Mouse (Mus musculus) bone marrow, adult 2 months (tissue): ENCODE data around the gene Zbtb8b.

ENCODE experiments used
- CTCF ChIP-seq: fragments of 200-500 bp; IDR thresholded peaks from 2 replicates; pipeline ENCODE4 v1.5.1; 2011; ENCODE audit warnings: low read length, control low read depth; ENCODE audit not compliant: control insufficient read depth, insufficient read depth
- POLR2A ChIP-seq: fragments of 200-500 bp; IDR thresholded peaks from 2 replicates; pipeline ENCODE4 v1.6.1; 2011; ENCODE audit warnings: low read depth, mild to moderate bottlenecking, control low read depth, low read length, borderline replicate concordance; ENCODE audit not compliant: control insufficient read depth

DNA sequence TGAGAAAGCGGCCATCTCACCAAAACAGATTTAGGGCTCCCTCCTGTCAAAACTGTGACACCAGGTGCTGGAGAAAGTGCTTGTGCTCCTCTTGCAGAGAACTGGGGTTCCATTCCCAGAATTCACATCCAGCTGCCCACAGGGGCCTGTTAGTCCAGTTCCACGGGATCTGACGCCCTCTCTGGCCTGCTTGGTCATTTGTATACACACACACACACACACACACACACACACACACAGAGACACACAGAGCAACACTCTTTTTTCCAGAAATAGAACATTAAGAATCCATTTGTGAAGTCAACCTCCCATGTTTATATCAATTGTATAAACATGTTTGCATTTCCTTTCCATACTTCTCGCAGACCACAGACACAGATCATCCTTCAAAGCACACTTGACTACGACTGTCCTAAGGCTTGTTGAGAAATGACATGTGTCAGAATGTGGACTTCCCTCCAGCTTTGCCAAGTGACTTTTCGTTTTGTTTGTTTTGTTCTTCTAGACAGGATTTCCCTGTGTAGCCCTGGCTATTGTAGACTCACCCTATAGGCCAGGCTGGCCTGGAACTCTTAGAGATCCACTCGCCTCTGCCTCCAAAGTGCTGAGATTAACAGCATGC, 49.6 kb downstream of the Zbtb8b start:
- TF ChIP-seq CTCF (no peak), POLR2A (no peak)
